Mouse (Mus musculus): ENCODE results near the gene Nsmce1. TPM values are rescaled to one million over a fixed set of nuclear protein-coding genes. Genes with fewer than 3 reads are reported as not detected.

Nsmce1 gene
- polyA plus RNA-seq, 1 experiment from 2014 or later: 122 TPM

GRCm38 (mm10) chr7:125507279-125507678 lies 15.9 kb upstream of the Nsmce1 start:
- Histone ChIP-seq H3K4me2 (replicated peaks) (no peak overlapping the region), H3K36me3 (no peaks in the 10 kb centered on the region), H3K9me3 (no peaks in the 10 kb centered on the region), H3K4me1 (no peaks in the 10 kb centered on the region), H3K27ac (no peak overlapping the region), H3K4me3 (no peak overlapping the region), H3K27me3 (no peaks in the 10 kb centered on the region), H3K9ac (no peak overlapping the region)
- ATAC-seq (ENCODE audit: low FRiP score, low read depth): no peak
- 90% methylated on average over 2 of the region's 2 CpGs for WGBS

GRCm38 (mm10) chr7:125505568-125505967 lies 14.2 kb upstream of the Nsmce1 start:
- no peak overlapping the region for H3K9ac ChIP-seq
- H3K4me2 ChIP-seq (replicated peaks): no peak overlapping the region

DNA sequence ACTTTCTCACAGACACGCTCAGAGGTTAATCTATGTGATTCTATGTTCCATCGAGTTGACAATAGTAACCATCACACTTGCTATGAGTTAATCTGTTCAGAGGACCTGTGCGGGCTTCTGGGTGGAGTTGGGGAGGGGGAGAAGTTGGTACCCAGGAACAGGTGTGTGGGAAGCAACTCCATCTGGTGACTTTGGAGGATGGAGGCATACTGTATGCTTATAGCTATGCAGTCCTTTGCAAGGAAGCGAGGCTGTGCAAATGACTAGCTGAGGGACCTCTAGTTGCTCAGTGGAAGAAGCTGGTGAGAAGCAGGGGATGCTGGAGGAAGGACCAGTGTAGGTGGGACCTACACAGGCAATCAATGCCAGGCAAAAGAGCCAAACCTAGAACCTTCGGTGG lies 13.2 kb upstream of the Nsmce1 start:
- Histone ChIP-seq H3K27me3 (no peaks in the 10 kb centered on the region), H3K27ac (no peak overlapping the region), H3K9me3 (no peaks in the 10 kb centered on the region), H3K9ac (no peak overlapping the region), H3K36me3 (no peaks in the 10 kb centered on the region), H3K4me3 (no peak overlapping the region), H3K4me1 (no peaks in the 10 kb centered on the region), H3K4me2 (replicated peaks) (no peak overlapping the region)
- WGBS: 84% methylated on average over 5 of the region's 5 CpGs
- no peak for ATAC-seq (ENCODE audit: low FRiP score, low read depth)

More at GRCm38 (mm10) chr7:125505568-125505967, 14.2 kb upstream of the Nsmce1 start:
- Histone ChIP-seq H3K27ac (no peak overlapping the region), H3K4me1 (no peaks in the 10 kb centered on the region), H3K27me3 (no peaks in the 10 kb centered on the region), H3K9me3 (no peaks in the 10 kb centered on the region), H3K4me3 (no peak overlapping the region), H3K36me3 (no peaks in the 10 kb centered on the region)
- WGBS: 83% methylated on average over 10 of the region's 10 CpGs
- no peak for ATAC-seq (ENCODE audit: low FRiP score, low read depth)

GRCm38 (mm10) chr7:125503374-125504092 lies 12.1 kb upstream of the Nsmce1 start:
- WGBS: 84% methylated on average over 5 of the region's 5 CpGs
- no peak for ATAC-seq (ENCODE audit: low FRiP score, low read depth)
- no peak overlapping the region for H3K27ac ChIP-seq
- no peak overlapping the region for H3K4me2 ChIP-seq (replicated peaks)
- no peak overlapping the region for H3K4me3 ChIP-seq
- no peak overlapping the region for H3K9ac ChIP-seq
- H3K27me3 ChIP-seq: no peaks in the 10 kb centered on the region
- H3K4me1 ChIP-seq: no peaks in the 10 kb centered on the region
- H3K9me3 ChIP-seq: no peaks in the 10 kb centered on the region
- H3K36me3 ChIP-seq: no peaks in the 10 kb centered on the region

GRCm38 (mm10) chr7:125500879-125501278 lies 9.5 kb upstream of the Nsmce1 start:
- WGBS: 90% methylated on average over 7 of the region's 7 CpGs
- ATAC-seq (ENCODE audit: low FRiP score, low read depth): no peak
- H3K4me1 ChIP-seq: no peaks in the 10 kb centered on the region

GRCm38 (mm10) chr7:125499927-125500868 lies 8.8 kb upstream of the Nsmce1 start:
- ATAC-seq (ENCODE audit: low FRiP score, low read depth): no peak
- 74% methylated on average over 13 of the region's 13 CpGs for WGBS
- H3K4me1 ChIP-seq: no peaks in the 10 kb centered on the region

More at GRCm38 (mm10) chr7:125500879-125501278, 9.5 kb upstream of the Nsmce1 start:
- Histone ChIP-seq H3K27ac (no peak overlapping the region), H3K9ac (no peak overlapping the region), H3K27me3 (no peaks in the 10 kb centered on the region), H3K4me3 (no peak overlapping the region), H3K4me2 (replicated peaks) (no peak overlapping the region), H3K9me3 (no peaks in the 10 kb centered on the region), H3K36me3 (no peaks in the 10 kb centered on the region)

DNA sequence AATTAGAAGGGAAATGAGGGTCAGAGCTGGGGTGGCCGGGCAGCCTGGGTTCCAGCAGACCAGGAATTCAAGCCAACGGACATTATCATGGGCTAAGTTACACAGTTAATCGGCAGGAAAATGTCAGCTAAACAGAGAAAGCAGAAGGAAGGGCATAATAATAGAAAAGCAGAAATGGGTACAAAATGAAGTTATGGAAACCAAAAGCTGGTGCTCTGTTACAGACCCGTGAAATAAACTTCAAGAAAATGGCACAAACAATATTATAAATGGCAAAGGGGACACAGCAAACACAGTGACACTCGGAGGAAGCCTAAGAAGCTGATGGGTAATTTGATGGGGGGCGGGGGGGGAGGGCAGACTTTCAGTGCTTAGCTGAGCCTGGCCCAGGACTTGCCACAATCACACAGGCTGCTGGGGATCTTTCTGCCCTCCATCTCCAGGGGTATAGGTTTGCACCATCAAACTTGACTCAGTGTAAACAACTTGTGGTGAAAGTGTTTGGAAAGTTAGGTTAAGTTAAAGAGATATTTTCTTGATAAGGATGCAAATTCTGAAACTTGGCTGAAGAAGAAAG lies 4.6 kb upstream of the Nsmce1 start:
- Histone ChIP-seq H3K4me1 (peaks cover 10% of the 10 kb centered on the region), H3K9ac (no peak overlapping the region), H3K27me3 (no peaks in the 10 kb centered on the region), H3K4me3 (no peak overlapping the region), H3K4me2 (replicated peaks) (no peak overlapping the region), H3K27ac (no peak overlapping the region), H3K9me3 (no peaks in the 10 kb centered on the region), H3K36me3 (no peaks in the 10 kb centered on the region)
- WGBS: 79% methylated on average over 6 of the region's 6 CpGs
- ATAC-seq (ENCODE audit: low FRiP score, low read depth): no peak

More at GRCm38 (mm10) chr7:125499927-125500868, 8.8 kb upstream of the Nsmce1 start:
- Histone ChIP-seq H3K4me2 (replicated peaks) (no peak overlapping the region), H3K27me3 (no peaks in the 10 kb centered on the region), H3K9me3 (no peaks in the 10 kb centered on the region), H3K27ac (no peak overlapping the region), H3K4me3 (no peak overlapping the region), H3K9ac (no peak overlapping the region), H3K36me3 (no peaks in the 10 kb centered on the region)

DNA sequence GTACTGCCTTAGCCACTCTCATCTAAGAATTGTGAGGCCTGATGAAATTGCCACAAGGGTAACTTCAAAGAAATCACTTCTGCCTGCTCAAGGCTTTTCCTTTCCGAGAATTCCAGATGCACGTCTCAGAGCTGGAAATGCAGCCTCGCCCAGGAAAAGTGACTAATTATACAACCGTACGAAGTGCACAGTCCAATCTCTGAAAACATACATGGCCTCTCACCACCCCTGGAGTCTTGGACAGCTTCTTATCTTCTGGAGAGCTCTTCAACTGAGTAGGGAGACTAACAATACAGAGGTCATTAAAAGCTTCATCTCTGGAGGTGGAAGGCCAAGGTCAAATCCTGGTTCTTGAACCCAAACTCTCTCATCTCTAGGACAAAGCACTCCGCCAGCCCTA lies 1.2 kb upstream of the Nsmce1 start:
- 80% methylated on average over 6 of the region's 6 CpGs for WGBS
- no peak for ATAC-seq (ENCODE audit: low FRiP score, low read depth)
- Histone ChIP-seq H3K4me1 (peaks cover 18% of the 10 kb centered on the region), H3K9me3 (no peaks in the 10 kb centered on the region), H3K9ac (no peak overlapping the region), H3K4me3 (no peak overlapping the region), H3K27me3 (no peaks in the 10 kb centered on the region), H3K4me2 (replicated peaks) (no peak overlapping the region; the same call in 1 of the 2 replicates), H3K27ac (no peak overlapping the region), H3K36me3 (no peaks in the 10 kb centered on the region; the same call in 1 of the 2 replicates)

DNA sequence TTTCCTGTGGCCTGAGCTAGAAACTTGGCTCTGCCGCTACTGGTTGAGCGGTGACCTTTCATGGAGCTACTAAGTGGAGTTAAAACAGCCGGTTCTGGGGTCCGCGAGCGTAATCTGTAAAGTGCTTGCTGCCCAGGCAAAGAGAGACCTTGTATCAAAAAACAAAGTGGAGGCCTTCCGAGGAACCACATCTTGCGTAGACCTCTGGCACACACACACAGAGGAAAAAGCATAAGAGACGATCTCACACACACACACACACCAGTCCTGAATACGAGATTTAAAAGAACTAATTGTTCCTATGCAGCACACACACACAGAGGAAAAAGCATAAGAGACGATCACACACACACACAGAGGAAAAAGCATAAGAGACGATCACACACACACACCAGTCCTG lies 364 bp upstream of the Nsmce1 start:
- H3K27ac ChIP-seq: peak overlapping the region; percentile 88; the same call in 1 of the 2 replicates
- 30% methylated on average over 12 of the region's 12 CpGs for WGBS
- H3K9me3 ChIP-seq: no peaks in the 10 kb centered on the region
- no peaks in the 10 kb centered on the region; the same call in 1 of the 2 replicates for H3K36me3 ChIP-seq
- H3K27me3 ChIP-seq: no peaks in the 10 kb centered on the region
- peak overlapping the region; percentile 56 for H3K4me3 ChIP-seq
- peak; percentile 30 for ATAC-seq (ENCODE audit: low FRiP score, low read depth)
- peak overlapping the region; percentile 77 for H3K4me2 ChIP-seq (replicated peaks)
- peaks cover 18% of the 10 kb centered on the region for H3K4me1 ChIP-seq
- H3K9ac ChIP-seq: peak overlapping the region; percentile 71

DNA sequence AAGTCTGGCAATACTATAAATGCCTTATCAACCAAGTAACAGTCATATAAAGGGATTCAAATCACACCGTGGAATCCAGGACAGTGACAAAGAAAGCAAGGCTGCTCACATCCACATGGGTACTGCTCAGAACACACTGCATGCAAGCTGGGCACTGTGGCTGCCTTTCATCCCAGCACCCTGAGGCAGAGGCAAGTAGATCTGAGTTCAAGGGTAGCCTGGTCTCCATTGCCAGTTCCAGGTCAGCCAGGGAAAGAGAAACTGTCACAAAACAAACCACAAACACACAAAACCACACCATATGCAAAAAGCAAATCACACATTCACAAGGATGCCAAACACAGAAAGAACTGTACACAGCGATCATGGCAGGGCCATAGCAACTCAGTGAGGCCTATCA lies 1.8 kb downstream of the Nsmce1 start:
- Histone ChIP-seq H3K27ac (no peak overlapping the region), H3K4me3 (no peak overlapping the region), H3K9me3 (no peaks in the 10 kb centered on the region), H3K36me3 (peaks cover 18% of the 10 kb centered on the region), H3K27me3 (no peaks in the 10 kb centered on the region), H3K4me2 (replicated peaks) (no peak overlapping the region), H3K9ac (no peak overlapping the region), H3K4me1 (peaks cover 18% of the 10 kb centered on the region)
- ATAC-seq (ENCODE audit: low FRiP score, low read depth): no peak
- WGBS: 93% methylated on average over 2 of the region's 2 CpGs

DNA sequence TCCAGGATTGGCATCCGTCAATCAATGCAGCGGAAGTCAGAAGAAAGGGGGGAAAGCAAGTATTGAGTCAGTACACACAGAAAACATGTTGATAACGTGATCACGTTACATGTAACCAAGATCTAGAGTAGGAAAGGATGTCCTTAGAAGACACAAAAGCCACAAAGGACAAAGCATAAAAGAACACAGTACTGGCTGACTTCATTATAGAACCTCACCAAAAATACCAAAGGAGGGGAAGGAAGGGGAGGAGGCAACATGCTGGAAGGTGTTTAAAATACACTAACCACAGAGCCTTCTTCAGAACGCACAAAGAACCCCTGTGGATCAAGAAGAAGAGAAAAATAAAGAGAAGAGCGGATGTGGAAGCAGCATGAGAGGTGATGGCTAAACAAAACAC lies 2.7 kb downstream of the Nsmce1 start:
- Histone ChIP-seq H3K4me2 (replicated peaks) (no peak overlapping the region), H3K27me3 (no peaks in the 10 kb centered on the region), H3K36me3 (peaks cover 28% of the 10 kb centered on the region), H3K27ac (no peak overlapping the region), H3K9me3 (no peaks in the 10 kb centered on the region), H3K9ac (no peak overlapping the region), H3K4me1 (peaks cover 18% of the 10 kb centered on the region), H3K4me3 (no peak overlapping the region)
- 93% methylated on average over 6 of the region's 6 CpGs for WGBS
- no peak for ATAC-seq (ENCODE audit: low FRiP score, low read depth)

GRCm38 (mm10) chr7:125487126-125487525 lies 4.3 kb downstream of the Nsmce1 start:
- Histone ChIP-seq H3K27me3 (no peaks in the 10 kb centered on the region), H3K4me1 (peaks cover 13% of the 10 kb centered on the region), H3K9me3 (no peaks in the 10 kb centered on the region), H3K36me3 (peaks cover 40% of the 10 kb centered on the region), H3K4me2 (replicated peaks) (no peak overlapping the region), H3K27ac (no peak overlapping the region), H3K4me3 (no peak overlapping the region), H3K9ac (no peak overlapping the region)
- ATAC-seq (ENCODE audit: low FRiP score, low read depth): no peak
- WGBS: 93% methylated on average over 10 of the region's 10 CpGs

Measured in limb, embryonic 13.5 days (tissue).